Mouse (Mus musculus) mesoderm, embryonic 11.5 days (tissue): ENCODE results near the gene Tmem98.

ENCODE experiments used
- DNase-seq: peaks from one replicate; pipeline ENCODE4 v3.0.0-alpha.2; 2012; ENCODE audit warnings: low read depth, low spot score

Gene Tmem98

DNA sequence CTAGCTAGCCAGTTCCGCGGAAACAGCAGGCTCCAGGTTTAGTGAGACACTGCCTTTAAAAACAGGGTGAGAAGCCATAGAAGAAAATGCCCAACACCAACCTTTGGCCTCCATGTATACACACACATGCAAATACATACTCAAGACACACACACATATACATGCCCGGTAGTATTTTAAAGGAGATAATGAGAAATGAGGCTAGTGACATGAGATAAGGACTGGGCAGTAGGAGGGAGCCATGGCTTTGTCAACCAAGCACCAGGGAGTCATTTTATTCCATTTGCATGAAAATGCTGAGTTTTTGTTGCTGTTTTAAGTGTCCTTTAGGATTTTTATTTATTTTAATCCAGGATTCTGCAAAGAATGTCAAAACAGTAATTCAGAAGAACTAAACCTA lies 19.6 kb upstream of the Tmem98 start:
- DNase-seq = no peak

DNA sequence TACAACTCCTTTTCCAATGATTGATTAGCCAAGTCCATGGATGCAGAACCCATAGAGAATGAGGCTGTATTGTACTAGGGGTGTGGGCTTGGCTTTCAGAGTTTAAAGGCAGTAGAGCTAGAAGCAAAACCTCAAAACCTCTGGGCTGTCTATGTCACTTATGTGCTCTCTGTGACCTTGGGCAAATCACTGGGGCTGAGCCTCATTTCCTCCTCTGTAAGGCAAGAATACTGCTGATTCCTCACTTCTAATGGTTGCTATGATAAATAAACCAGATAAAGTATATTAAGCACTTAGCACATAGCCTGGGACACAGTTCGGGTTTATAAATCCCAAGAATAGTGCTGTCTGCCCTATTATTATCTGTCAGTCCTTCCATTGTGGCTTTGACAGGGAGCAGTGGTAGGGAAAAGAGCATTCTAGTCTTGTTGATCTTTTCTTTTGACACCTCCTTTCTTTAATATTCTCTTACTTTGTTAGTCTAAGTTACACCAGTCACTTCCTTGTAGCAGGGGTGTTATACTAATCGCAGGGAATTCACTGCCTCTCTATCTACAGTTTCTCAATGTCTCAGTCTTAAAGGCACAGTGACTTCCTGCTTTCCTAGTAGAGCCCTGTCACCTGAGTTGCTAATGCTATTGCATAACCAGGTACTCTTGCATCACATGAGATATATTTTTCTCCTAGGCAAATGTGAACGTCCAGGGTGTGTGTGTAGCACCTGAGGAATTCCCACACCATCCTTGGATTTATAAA lies 18.1 kb upstream of the Tmem98 start:
- no peak for DNase-seq

DNA sequence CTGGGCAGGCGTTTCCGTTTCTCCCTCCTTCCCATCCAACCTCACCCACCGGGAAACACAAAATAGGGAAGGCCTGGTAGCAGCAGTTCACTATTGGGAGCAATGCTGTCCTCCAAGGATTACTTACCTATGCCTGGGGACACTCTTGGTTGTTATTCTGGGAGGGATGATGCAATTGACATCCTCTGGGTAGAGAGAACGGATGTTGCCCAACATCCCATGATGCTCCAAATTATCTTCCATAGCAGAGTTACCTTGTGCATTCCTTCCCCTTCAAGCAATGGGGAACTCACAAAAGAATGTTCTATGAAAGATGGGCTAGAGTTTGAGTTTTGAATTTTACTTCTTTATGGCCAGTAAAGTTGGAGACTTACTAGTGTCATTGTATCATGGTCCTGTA lies 16.6 kb upstream of the Tmem98 start:
- no peak for DNase-seq

DNA sequence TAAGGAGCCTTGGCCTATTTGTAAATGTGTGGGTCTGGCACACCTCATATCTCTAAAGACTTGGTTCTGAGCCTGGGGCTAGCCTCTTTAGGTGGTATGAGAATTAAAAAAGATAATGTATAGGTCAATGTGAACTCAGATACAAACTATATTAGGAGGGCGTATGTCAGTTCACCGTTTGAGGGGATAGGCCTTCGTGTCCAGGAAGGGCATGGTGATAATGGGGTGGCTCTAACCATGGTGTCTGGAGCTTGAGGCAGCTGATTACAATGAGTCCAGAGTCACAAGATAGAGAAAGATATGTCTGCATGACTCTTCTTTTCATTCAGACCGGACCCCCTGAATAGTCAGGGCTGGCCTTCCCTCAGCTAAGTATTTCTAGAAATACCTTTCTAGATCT lies 15.7 kb upstream of the Tmem98 start:
- DNase-seq = no peak

DNA sequence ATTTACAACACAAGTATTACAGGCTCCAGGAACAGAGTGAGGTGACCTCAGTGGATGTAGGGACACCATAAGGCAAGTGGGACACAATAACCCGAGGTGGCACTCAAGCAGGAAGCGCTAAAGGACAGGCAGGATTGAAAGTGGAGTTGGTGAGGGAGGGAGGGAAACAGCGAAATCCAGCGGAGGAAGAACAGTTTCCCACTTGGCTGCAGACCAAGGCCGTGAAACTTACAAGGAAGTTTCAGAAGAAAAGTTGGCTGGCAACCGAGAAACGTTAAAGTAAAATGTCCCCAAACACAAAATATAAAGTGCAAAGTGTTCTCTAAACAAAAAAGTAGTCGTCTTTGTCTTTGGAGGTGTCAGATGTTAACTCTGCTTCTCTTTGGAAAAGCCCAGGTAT lies 14.5 kb upstream of the Tmem98 start:
- no peak for DNase-seq

DNA sequence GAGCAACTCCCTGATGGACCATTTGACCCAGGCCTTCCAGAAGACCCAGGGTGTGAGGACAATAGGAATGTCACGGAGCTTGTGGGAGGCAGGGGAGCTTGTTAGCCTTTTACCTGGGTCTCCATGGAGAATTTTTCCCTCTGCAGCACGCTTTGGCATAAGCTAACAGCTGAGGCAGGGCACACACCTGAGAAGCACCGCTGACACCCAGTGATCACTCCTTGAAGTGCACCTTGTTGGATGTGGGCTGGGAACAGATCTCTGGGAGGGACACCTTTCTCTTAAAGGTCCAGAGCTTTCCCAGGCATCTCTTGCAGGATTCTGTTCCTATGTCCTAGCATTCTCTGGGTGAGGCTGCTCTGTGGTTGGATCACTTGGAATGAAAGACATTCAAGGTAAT lies 10.0 kb upstream of the Tmem98 start:
- no peak for DNase-seq

DNA sequence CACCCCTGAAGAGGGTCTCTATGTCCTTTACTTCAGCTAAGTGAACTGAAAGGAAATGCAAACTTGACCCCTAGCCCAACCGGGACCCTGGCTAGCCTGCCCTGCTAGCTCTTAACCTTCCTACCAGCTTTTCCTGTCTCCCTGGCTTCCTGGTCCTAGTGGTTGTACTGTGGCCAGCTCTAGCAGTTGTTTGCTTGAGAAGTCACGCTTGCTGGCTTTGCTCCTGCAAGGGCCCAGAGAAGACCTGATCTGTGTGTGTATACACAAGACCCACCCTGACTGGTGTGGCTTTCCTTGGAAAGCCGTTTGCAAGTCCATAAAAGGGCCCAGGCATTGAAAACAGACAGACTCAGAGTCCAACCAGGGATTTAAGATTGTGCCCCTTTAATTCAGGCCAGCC lies 7.3 kb upstream of the Tmem98 start:
- no peak for DNase-seq

DNA sequence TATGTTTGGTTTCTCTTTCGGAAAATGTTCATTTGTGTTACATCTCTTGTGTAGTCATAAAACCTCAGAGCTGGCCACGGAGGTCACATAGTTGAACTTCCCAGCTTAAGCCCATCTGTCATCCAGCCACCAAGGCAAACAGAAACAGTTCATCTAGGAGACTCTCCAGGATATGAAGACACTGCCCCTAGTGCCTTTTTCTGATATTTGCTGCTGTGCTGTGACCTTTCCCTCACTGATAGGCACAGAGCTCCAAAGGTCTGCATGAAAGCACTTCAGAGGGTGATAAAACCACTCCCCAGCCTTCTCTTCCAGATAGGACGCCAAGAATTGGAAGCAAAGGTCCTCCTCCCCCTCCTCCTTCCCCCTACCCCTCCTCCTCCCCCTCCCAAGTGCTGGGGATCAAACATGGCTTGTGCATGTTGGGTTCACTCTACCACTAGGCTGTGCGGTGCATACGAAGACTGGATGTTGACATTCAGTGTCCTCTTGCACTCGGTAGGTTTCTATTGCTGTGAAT lies 1.4 kb upstream of the Tmem98 start:
- DNase-seq = peak; percentile 51

DNA sequence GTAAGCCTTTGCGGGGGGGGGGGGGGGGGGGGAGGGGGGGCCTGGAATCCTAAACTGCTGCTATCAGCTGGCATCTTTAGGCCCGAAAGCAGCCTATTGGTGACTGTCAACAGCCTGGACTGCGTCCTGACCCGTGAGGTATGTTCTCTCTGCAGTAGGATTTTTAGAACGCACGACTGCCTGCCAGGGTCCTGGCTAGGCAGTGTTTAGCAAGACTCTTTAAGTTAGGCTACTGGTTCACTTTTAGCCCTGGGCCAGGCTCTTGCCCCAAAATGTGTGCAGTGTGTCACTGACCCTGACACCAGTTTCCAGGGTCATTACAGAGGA lies 346 bp upstream of the Tmem98 start:
- no peak for DNase-seq

DNA sequence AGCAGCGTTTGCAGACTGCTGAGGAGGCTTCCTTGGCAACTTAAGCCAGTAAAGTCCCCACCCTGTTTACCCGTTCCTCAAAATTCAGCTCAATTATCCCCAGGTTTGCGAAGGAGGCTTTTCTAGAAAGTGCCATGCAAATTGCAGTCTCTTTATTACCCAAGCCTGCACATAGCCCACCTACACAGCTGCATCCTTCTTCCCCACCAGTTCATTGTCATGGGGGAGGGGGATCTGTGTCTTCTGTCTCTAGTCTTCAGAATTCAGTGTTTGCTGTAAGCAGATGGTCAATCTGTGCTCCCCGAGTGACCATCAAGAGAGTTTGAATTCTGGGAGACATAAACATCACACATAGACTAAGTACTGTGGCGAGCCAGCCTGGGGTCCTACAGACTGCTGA lies 1.2 kb downstream of the Tmem98 start:
- no peak for DNase-seq

DNA sequence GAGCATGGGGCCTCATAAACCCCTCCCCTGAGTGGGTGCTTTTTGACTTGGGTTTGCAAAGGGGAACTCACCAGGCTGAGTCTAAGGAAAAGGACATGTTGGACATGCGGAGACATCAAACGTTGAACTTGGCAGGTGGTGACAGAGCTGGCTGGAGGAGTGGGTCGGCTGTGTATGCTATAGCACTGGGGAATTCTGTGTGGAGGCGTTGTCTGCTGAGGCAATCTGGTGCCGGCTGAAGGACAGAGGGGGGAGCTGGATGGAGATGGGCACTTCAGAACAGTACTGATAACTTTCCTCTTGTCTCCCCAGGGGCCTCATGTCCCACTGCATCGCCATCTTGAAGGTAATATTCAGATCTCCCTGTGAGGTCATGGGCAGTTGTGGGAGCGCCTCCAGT lies 5.4 kb downstream of the Tmem98 start:
- DNase-seq = no peak

DNA sequence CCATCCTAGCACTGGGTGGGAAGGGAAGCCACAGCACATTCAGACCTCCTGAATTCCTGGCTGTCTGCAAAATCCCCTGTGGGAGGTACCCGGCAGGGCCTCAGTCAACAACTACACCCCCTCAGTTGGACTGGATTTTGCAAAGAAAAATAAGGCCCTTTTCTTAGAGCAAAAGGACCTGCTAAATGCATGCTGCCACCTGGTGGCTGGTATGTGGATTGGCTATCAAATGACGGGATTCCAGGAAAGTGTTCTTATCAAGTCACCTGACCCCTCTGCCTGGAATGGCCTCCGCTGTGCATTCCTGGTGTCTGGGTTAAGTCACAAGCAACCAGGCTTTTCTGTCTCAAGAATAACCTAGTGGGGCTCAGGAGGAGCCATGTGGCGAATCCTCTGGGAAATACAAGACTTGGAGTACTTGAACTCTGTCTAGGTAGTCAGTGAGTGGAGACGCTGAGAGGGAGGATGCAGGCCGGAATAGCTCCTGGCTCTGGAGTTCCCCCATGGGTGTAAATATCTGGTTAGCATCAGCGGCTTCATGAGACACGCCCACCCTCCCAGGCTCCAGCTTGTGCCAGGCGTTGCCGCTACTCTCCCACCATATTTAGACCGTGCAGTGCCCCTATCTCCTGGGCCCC lies 8.2 kb downstream of the Tmem98 start:
- peak; percentile 95 for DNase-seq

DNA sequence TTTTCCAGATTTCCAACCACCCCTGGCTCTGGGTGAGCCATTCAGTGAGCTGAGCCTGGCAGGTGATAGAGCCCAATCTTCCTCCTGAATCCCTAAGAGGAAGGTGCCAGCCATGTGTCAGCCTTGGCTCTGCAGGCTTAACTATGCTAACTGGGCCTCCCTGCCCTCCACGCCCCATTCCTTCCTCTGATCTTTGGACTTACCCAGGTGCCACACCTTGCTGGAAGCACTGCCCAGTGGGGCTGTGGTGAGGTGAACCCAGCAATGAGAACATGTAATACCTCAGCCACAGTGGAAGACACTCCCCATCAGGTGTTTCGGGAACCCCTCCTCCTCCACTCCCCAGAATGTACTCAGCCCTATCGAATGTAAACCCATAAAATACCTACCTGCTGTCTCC lies 10.1 kb downstream of the Tmem98 start:
- no peak for DNase-seq

DNA sequence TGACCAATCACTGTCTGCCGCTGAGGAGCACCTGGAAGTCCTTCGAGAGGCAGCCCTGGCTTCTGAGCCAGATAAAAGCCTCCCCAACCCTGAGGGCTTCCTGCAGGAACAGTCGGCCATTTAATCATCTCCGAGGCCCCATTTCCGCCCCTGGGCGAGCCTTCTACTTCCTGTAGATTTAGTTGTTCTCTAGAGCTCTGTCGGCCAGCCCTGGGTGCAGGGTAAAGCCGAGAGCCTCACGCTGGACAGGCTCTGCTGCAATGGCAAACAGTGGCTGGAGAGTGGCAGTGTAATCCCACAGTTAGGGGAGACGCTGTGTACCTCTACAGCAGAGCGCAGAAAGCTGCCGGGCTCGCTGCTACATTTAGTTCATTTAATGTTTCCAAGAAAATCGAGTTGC lies 11.3 kb downstream of the Tmem98 start:
- DNase-seq = no peak

DNA sequence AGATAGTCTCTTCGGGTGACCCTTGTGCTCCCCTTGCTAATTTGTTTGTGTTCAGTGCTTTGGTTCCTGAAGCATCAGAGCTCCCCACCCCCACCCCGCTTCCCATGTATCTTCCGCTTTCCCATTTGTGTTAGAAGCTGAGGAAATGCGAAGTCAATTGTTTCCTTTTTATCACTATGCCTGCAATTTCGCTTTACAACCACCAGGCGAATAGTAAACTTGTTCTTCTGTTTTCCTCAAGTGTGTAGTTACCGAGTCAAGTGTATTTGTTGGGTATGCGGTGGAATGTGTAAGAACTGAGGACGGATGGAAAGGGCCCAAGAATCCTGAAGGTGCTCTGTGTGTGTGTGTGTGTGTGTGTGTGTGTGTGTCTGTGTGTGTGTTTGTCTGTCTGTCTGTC lies 11.8 kb downstream of the Tmem98 start:
- no peak for DNase-seq

DNA sequence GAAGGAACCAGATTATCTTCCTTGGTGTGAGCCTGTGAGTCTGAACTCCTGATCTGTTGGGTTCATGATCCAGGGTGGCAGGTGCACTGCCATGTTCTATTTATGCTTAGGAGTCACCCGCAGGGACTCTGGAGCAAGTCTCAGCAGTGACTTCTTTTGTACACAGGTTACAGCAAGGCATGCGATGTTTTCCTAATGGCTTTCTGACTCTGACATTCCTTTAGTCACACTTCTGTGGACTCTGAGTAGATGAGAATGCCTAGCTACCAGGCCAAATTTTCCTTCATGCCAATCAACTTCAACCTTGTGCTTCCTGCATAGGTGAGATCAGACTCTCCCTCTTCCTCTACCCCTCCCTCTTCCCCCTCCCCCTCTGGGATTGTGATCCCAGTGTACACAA lies 25.4 kb downstream of the Tmem98 start:
- no peak for DNase-seq

DNA sequence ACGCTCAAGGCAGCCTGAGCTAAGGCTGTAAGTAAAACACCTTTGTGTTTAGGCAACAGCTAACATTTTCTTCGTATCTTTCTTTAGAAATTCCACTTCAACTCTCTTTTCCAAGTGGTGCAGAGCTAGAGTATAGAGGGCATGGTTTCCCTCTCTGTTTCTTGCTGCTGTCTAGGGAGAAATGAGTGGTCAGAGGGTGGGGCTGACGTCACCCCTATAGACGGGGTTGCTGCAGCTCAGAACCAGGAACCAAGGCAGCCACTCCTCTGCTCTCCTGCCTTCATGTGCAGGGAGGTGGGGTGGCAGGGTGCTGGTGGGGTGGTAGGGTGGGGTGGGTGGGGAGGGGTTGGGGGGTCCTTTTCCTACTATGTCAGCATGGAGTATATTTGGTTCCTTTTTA lies 25.9 kb downstream of the Tmem98 start:
- no peak for DNase-seq

DNA sequence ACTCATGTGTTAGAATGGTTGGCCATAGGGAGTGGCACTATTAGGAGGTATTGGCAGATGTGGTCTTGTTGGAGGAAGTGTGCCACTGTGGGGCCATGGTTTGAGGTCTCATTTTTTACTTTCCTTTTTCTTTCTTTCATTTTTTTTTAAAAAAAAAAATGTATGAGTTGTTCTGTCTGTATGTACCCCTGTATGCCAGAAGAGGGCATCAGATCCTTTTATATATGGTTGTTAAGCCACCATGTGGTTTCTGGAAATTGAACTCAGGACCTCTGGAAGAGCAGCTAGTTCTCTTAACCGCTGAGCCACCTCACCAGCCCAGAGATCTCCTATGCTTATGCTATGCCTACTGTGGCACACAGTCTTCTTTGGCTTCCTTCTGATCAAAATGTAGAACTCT lies 28.7 kb downstream of the Tmem98 start:
- no peak for DNase-seq

DNA sequence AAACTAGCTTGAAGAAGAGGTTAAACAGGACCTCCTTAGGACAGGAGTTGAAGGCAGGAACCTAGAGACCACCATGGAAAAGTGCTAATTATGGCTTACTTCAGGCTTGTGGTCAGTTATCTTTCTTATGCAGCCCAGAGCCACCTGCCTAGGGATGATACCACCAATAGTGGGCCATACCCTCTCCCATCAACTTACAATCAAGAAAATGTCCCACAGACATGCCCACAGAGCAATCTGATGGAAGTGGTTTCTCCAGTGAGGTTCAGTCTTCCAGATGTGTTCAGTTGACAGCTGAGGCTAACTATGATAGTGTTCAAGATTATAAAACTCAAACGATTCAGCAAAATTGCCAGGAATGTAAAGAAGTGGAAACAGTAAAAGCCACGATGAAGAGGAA lies 33.5 kb downstream of the Tmem98 start:
- DNase-seq = no peak

DNA sequence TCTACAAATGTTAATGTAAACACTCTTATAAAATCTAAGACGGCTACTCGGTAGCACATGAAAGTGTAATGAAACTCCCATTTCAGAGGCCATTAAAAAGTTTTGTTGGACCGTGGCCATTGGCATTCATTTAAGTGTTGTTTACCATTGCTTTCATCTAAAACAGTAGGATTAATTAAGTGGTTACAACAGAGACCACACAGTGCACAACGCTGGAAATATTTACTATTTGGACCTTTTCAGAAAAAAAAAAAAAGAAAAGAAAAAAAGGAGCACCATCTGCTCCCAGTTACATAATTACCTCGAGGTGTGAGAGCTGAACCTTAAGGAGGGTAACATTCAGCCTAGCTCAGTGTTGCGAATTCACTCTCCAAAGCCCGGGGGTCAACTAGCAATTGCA lies 35.5 kb downstream of the Tmem98 start:
- no peak for DNase-seq

DNA sequence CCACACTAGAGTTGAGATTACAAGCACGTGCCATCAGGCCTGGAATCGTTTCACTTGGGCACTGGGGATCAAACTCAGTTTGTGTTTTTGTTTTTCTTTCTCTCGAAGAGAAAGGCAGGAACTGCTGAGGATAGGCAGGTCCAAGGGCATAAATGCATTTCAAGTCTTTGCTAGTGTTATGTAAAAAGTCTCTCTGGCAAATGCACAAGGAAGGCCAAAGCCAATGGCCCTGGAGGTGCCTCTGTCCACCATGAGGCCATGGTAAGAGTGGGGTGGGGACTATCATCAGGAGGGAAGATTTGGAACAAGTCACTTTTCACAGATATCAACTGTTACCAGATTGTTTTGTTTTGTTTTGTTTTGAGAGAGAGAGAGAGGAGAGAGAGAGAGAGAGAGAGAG lies 36.1 kb downstream of the Tmem98 start:
- DNase-seq = no peak

DNA sequence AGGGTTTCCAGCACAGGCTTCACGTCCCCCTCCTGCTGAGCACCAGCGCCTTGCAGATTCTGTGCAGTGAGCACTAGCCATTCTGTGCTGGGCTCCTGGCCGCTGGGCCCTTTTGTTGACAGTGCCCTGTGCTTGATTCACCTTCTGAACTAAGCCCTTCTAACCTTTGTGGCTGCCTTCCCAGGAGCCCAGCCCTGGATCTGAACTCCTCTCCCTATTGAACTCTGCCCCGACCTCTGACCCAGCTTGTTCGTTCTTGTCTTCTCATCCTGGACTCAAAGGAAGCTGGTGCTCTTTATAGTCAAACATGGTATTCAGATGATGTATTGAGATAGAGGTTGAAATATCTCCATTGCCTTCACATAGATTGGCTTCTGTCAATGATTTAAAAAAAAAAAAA lies 38.2 kb downstream of the Tmem98 start:
- no peak for DNase-seq

DNA sequence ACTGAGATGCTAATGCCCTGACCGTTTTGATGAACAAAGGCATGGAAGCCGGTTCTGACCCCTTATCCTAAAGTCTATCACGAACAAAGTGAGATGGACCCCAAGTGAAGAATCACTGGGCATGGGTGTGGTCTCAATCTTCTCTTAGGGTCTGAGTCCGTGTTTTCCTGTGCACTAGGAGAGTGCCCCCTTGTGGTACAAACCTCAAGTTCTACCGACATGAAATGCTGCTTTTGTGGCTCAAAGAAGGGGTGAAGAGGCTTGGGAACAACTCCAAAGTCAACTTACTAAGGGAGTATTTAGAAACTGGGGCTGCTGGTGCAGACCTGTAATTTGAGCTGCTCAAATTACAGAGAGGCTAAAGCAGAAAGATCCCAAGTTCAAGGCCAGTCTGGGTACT lies 41.9 kb downstream of the Tmem98 start:
- peak; percentile 63 for DNase-seq

DNA sequence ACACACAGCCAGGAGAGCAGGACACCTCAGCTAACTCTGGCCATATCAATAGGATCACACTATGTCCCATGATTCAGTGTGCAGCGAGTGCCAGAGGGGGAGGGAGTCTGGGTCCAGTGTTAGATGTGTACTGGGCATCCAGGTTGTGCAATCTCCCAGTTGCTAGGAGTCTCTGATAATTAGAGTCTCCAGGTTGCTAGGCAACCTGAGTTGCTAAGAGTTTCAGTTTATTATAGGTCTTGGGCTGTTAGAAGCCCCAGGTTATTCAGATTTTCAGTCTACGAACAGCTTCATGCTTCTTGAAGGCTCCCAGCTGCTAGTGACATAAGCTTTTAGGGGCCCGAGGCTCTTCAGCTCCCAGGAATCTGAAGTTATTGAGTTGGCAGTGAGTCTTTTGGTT lies 43.0 kb downstream of the Tmem98 start:
- peak; percentile 11 for DNase-seq
